Mouse (Mus musculus) G1E (cell line): ENCODE data around the gene 9130230L23Rik.

Experiments
- CTCF ChIP-seq: IDR thresholded peaks from 2 replicates; pipeline ENCODE4 v1.5.1; 2012; ENCODE audit warnings: low read depth, low read length, inconsistent platforms, mixed read lengths
- GATA1 ChIP-seq: IDR thresholded peaks from 2 replicates; pipeline ENCODE4 v1.6.1; 2012; ENCODE audit warnings: borderline replicate concordance, low read length, inconsistent platforms, mixed read lengths
- POLR2AphosphoS5 ChIP-seq: IDR thresholded peaks from 2 replicates; pipeline ENCODE4 v1.6.1; 2012; ENCODE audit warnings: low read depth, low read length, inconsistent platforms; ENCODE audit not compliant: insufficient replicate concordance
- TAL1 ChIP-seq: conservative IDR thresholded peaks from 2 replicates; pipeline ENCODE4 v1.6.1; 2012; ENCODE audit warnings: low read depth, low read length, inconsistent platforms, mixed read lengths

DNA sequence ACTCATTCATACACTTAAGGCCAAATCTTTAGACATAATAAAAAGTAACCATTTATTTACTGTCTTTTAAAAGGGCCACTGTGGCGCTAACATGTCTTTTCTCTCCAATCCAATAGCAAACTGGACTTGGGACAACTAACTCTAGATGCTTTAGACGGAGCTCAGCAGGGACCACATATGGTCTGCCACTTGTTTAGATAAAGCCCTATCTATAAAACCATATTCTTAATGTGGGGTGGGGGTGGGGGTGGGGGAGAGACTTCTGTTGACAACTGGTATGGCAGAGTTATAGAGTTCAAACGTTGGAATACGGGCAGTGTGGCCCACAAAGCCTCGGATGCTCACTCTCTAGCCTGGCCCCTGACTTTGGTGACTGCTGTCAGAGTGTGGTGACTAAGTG, 27.6 kb upstream of the 9130230L23Rik start:
- TF ChIP-seq CTCF (no peak), GATA1 (no peak), POLR2AphosphoS5 (no peak), TAL1 (no peak)
